Mouse (Mus musculus) lung, postnatal 0 days (tissue): ENCODE data around the gene Ppp3ca.

Experiments
- CTCF ChIP-seq: IDR thresholded peaks from 2 replicates; pipeline ENCODE4 v1.5.1; 2016; ENCODE audit warnings: antibody characterized with exemption, mild to moderate bottlenecking
- EP300 ChIP-seq: IDR thresholded peaks from 2 replicates; pipeline ENCODE4 v1.6.1; 2016; ENCODE audit warnings: antibody characterized with exemption, mild to moderate bottlenecking, control low read depth

DNA sequence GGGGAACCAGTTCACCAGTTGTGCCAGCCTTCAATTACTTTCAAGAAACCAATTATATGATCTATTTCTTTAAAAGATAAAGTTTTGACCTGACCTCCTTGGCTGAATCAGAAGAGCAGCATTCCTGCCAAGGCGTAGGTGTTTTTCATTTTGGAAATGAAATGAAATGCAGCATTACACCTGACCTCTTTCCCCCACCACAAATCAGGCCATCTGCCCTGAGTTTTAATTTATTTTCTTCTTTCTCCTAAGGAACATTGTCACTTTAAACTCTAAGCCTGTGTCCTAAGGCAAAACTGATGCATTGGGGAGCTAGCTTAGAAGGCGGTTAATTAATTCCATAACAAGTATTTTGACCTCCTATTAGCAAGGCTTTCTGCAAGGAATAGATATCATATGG lies 276.7 kb downstream of the Ppp3ca start:
- TF ChIP-seq CTCF (no peak), EP300 (no peak)
